Mouse (Mus musculus) layer of hippocampus, postnatal 14 days (tissue): ENCODE measurements at regions not wholly inside any gene's neighbourhood (a gene's known extent, or its start where the extent isn't known, plus 50 kb on each side); places are given as distances from the start of the nearest gene placed in this dataset.

ENCODE experiments used
- DNase-seq, 2 experiments: peaks; one replicate each; pipeline ENCODE4 v3.0.0; 2021 to 2022; ENCODE audit warnings: low spot score in 2 of 2, mixed read lengths in 1 of 2

DNA sequence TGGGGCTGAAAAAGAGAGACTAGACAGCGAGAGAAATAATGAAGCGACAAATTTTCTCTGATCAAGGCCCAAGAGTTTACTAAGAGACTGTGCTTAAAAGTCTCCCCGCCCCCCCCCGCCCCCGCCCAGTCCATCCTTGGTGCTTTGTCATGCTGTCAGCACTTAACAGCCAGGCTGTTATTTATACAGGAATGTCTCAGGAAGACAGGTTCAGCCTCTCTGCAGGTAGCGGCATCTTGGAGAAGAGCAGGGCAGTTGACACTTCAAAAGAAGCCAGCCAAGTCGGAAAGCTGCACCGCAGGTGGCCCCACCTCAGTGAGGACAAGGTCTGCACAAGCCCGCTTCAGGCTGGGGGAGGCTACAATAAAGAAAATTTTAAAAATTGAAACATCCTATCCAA lies 487.6 kb downstream of the Pdzph1 start:
- no peak for DNase-seq

DNA sequence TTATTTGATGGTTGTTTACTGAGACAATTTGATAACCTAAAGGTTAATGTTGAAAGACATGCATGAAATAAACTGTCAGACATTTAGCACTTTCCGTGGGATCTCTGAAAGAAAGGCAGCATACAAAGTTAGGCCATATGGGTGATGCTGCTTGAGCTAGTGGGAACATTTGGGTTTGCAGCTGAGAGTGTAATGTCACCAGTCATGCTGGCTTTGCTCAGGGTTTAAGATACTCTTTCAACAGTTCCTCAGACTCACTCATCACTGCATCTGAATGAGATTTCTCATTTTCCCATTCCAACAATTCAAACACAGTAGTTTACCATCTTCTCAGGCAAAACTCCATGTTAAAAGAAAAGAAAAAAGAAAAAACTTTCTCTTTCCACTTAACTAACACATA lies 522.3 kb downstream of the Pdzph1 start:
- DNase-seq, result peak in 1 of 2 experiments; percentile 33
